Mouse (Mus musculus) neutrophil, adult 5-6 weeks (primary cell): ENCODE data around the gene Ntf5. TPM values are rescaled to one million over a fixed set of nuclear protein-coding genes. Genes with fewer than 3 reads are reported as not detected.
A peak's percentile ranks its signal among the peaks of the same experiment; 100 is the strongest.

Experiments
- ATAC-seq: fragments of 151-379, 151-347 bp; 2 replicates; pipeline ENCODE4 v1.8.0; 2017; ENCODE audit warnings: mild to moderate bottlenecking, moderate TSS enrichment; ENCODE audit not compliant: insufficient number of reproducible peaks, poor library complexity, low FRiP score, severe bottlenecking; ENCODE audit errors: extremely low read depth
- total RNA-seq: library from RNA; stranded (forward); fragments of 200-1000 nt; gene quantifications from 2 replicates; pipeline ENCODE4 v1.2.3, GENCODE M21; 2017

Gene Ntf5
- total RNA-seq, 1 experiment from 2014 or later = not detected

GRCm38 (mm10) chr7:45396787-45397186, 16.7 kb upstream of the Ntf5 start:
- ATAC-seq = no peak

- ATAC-seq = no peak
Observed at GRCm38 (mm10) chr7:45401521-45402085, 11.9 kb upstream of the Ntf5 start.

- peak; percentile 54; the same call in 1 of the 2 replicates for ATAC-seq
Observed at GRCm38 (mm10) chr7:45403532-45404261, 9.8 kb upstream of the Ntf5 start.

- peak; percentile 55; the same call in 1 of the 2 replicates for ATAC-seq
Observed at GRCm38 (mm10) chr7:45405091-45406075, 8.1 kb upstream of the Ntf5 start, which contains the start of gene Kcna7. TSS of gene Kcna7 (plus strand) at chr7:45405653.

GRCm38 (mm10) chr7:45406157-45407156, 7.0 kb upstream of the Ntf5 start:
- ATAC-seq = no peak

- ATAC-seq = no peak
Observed at GRCm38 (mm10) chr7:45407836-45408235, 5.7 kb upstream of the Ntf5 start.

GRCm38 (mm10) chr7:45408351-45408750, 5.1 kb upstream of the Ntf5 start:
- ATAC-seq = no peak

GRCm38 (mm10) chr7:45408949-45409348, 4.5 kb upstream of the Ntf5 start:
- no peak for ATAC-seq

GRCm38 (mm10) chr7:45409497-45410163, 3.9 kb upstream of the Ntf5 start:
- ATAC-seq = no peak

- no peak for ATAC-seq
Observed at GRCm38 (mm10) chr7:45412421-45412820, 1.1 kb upstream of the Ntf5 start.

- ATAC-seq = no peak
Observed at GRCm38 (mm10) chr7:45413864-45414739, 607 bp downstream of the Ntf5 start.

- no peak for ATAC-seq
Observed at GRCm38 (mm10) chr7:45414740-45415224, 1.3 kb downstream of the Ntf5 start.

- no peak for ATAC-seq
Observed at GRCm38 (mm10) chr7:45415636-45416035, 2.1 kb downstream of the Ntf5 start.

GRCm38 (mm10) chr7:45417962-45418492, 4.5 kb downstream of the Ntf5 start:
- no peak for ATAC-seq

GRCm38 (mm10) chr7:45419859-45420614, 6.5 kb downstream of the Ntf5 start:
- ATAC-seq = no peak

GRCm38 (mm10) chr7:45420615-45420919, 7.1 kb downstream of the Ntf5 start, which contains the start of gene Lhb:
TSS of gene Lhb (plus strand) at chr7:45420820.
- ATAC-seq = no peak
